Mouse (Mus musculus) fibroblast of lung, adult 2 months (primary cell): Measurements from ENCODE around the gene Bdh1.
"Not testable (repeated sequence)": the region's sequence is repeated elsewhere in the genome, so short reads cannot be mapped to it uniquely, and the experiment has no call there.

Experiments
- DNase-seq: peaks from one replicate; pipeline ENCODE4 v3.0.0-alpha.2; 2011; ENCODE audit warnings: low read depth

The Bdh1 gene

DNA sequence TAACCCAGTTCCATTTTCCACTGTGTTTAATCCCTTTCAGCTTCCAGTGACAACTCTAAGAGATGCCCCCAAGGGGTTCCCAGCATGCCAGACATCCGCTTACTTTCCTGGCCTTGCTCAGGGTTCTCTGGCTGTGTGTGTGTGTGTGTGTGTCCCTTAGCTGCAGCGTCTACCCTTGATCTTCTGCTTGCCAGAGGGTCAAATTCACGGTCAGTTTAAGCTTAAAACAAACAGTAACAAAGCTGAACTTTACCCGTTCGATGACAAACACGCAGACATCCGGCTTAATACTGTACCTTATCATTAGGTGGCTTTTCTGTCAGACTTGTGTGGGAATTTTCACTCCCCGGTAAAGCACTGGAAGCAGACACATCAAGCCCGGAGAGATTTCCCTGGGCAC is at the start of gene Bdh1:
TSS of gene Bdh1 (plus strand) at position 281 of the 400 bp plus-strand sequence.
- DNase-seq, result no peak

DNA sequence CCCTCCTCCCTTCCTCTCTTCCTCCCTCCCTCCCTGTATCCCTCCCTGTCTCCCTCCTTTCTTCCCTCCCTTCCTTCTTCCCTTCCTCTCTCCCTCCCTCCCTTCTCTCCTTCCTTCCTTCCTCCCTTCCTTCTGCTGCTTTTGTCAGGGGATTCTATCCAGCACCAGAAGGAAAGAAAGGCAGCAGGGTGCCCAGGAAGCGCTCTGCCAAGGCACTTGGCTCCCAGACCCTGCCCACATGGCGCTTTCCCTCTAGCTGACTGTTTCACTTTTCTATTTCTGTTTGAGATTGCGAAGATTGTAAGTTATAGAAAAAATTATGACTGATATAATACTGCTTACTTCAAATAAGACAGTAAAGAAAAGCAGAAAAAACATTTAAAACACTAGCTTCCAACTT is 49.8 kb upstream of the Bdh1 start:
- not testable (repeated sequence) for DNase-seq

DNA sequence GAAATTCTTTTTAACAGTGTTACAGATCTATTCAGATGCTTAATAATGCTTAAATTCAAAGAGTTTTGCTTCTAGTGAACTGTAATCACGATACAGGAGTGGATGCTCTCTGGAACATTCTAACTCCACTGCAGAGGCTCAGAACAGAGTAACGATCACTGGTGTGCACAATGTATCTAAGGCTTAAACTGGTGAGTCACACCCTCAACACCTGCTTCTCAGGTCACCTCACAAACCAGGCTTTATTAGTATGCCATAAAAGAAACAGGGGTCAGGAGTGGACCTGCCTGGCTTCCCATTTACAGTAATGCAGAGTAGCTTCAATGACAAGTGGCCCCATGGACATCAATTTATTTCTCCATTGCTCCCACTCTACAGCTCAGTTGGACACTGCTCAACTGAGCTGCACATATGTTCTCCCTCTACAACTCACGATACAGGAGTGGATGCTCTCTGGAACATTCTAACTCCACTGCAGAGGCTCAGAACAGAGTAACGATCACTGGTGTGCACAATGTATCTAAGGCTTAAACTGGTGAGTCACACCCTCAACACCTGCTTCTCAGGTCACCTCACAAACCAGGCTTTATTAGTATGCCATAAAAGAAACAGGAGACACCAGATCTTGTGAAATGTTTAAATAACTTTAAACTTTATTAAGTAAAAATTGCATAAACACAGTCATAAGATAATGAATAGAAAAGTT is 46.0 kb upstream of the Bdh1 start:
- DNase-seq, result not testable (repeated sequence)

DNA sequence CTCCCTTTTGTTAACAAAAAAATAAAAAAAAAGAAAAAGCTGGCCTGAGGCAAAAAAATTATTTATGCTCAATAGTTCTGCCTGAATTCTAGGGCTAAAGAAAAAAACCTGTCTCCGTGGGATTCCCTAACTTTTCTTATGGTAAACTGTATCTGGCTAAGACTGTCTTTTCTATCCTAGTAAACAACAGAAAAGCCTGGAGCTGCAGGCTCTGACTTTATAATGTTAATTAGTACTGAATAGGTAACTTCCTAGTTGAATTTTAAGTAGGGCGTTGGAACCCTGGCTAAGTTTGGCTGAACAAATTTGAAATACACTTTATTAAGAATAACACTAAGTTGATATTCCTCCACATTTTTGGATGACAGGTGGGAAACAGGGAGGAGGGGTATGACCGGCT is 33.8 kb upstream of the Bdh1 start:
- not testable (repeated sequence) for DNase-seq

DNA sequence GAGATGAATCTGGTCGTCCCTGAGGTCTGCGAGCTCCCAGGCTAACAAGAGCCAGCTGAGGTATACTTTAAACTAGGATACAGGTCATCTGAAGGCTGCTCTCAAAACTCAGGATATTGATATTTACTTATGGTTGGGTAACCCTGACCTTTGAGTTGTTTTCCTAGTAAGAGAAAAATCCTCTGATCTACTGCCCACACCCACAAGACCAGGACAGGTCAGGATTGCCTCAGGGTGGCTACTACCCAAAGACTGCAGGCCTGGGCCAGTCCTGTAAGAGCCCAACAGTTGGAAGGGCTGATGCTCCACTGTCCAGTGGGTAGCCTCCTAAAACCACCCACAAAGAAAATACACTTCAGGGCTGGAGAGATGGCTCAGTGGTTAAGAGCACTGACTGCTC is 22.8 kb upstream of the Bdh1 start:
- no peak for DNase-seq

DNA sequence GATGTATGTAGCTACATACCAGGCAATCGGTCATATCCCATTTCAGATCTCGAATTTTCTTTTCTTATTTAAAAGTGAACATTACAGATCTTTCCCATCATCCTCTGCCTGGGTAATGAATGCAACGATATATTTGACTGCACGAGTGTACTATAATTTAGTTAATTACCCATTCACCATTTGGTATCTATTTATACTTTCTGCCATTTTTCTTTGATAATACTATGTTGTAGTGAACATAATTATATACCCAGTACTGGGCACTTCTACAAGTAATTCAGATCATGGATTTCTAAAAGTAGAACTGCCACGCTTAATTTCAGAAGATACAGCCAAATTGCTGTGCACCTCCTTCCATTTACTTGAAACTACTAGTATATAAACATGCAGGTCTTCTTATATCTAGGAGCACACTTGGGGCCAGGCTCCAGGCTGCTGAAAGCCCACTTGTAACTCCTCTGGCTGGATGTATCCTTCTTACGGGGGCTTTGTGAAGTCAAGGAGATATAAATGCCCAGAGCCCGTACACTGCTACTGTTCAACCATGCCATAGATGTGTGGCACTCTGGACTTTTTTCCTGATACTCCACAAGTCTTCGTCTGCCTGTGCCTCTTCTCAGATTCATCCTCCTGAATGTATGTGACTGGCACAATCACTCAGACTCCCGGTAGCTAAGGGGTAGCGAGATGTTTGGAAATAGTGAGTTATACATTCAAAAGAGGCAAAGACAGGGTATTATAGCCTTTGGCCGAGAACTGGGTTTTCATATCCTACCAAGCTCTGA is 21.0 kb upstream of the Bdh1 start:
- no peak for DNase-seq

DNA sequence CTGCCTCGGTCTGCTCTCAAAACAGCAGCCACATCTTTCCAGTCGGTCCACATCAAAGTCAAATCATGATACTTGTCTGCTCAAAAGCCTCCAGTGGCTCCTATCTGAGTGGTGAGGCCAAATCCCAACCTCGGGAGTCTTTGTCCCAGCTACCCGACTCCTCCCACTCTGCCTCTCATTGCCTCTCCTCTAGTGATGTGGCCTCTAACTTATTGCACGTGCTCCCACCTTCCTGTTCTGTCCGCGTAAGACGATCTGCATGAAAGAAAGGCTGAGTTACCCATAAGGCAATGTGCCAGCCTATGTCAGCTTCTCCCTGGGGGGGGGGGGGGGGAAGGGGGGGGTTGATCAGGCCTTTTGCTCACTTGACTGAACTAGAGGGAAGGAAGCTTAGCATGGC is 20.0 kb upstream of the Bdh1 start:
- DNase-seq, result no peak

DNA sequence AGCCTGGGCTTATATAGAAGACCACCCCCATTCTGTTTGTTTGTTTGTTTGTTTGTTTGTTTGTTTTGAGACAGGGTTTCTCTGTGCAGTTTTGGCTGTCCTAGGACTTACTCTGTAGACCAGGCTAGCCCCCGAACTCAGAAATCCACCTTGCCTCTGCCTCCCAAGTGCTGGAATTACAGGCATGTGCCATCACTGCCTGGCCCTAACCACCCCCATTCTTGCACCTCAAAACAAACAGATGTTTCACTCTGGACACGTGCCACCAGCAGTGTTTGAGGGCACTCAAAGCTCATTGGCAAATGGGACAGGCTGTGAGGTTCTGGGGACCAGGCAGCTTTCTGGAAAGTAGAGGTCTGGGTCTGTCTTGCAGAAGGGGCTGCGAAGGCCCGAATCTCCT is 18.1 kb upstream of the Bdh1 start:
- no peak for DNase-seq

DNA sequence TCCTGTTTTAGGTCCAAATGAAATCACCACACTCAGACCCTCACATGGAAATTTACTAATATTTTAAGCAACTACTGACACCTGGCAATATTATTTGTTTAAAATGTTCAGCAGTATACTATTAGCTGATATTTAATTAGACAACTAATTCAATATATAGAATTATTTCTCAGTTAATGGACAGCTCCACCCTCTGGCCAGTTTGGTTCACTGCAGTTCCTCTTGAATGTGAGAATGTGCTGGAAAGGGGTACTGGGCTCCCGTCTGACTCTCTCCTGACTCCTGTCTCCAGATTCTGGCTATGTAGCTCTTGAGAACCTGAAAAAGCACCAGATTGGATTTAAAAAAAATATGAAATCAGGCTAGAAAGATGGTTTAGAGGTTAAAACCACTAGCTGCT is 17.0 kb upstream of the Bdh1 start:
- DNase-seq, result no peak

DNA sequence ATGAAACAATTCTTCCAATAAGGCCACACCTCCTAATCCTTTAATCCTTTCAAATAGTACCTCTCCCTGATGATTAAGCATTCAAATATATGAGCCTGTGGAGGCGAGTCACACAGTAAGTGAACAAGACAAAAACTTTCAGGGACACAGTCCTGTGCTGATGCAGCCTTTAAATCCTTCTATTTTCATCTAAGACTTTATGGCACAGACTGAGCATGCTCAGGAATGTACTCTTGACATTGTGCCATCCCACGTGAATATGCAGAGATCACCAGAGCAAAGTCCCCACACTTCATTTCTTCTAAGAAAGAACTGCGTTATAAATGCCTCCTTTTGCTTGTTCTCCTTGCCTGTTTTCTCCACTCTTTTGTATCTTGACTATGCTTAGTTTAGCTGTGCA is 14.2 kb upstream of the Bdh1 start:
- no peak for DNase-seq

DNA sequence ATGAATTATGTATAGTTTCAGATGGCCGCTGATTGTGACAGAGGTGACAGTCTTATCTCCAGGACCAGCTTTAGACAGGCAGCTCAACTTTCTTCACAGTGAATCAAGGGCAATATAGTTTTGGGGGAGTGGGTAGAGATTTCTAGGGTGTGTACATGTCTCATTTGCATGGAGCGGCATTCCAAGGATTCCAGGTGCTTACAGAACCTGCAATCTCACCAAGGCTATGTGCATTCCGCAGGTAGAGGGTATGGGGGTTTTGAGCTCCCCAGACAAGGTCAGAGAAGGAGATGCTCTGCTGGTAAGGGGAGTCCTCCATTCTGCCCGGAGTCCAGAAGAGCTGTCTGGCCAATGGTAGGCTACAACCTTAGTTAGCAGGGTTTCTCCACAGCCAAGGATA is 11.1 kb upstream of the Bdh1 start:
- DNase-seq, result no peak

DNA sequence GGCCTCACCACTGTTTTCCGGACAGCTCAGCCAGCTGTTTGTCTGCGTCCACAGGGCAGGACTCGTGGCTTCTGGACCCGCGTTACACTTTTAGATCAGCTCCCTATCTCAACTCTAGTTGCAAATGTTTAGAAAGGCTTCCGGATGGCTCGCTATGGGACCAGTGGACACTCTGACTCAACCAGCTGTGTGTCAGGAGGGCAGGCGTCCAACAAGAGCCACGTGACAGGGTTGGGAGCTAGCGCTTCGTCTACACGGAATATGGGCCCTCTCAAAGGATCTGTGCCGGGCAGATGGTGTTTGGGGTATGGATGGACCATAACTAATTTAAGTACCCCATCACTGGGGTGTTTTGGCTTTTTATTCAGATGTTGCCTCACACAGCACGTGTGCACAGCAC is 9.8 kb upstream of the Bdh1 start:
- DNase-seq, result no peak

DNA sequence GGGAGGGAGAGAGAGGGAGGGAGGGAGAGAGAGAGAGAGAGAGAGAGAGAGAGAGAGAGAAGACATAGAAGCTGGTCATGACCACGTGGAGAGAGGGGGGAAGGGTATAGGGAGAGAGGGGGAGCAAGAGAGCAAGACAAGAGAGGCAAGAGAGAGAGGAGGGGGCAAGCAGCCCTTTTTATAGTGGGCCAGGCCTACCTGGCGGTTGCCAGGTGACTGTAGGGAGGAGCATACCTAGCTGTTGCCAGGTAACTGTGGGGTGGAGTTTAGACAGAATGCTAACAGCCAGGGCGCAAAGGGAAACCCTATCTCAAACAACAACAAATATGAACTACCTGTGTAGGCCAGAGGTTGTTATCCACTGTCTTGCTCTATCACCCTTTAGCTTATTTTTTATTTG is 8.3 kb upstream of the Bdh1 start:
- DNase-seq, result no peak

DNA sequence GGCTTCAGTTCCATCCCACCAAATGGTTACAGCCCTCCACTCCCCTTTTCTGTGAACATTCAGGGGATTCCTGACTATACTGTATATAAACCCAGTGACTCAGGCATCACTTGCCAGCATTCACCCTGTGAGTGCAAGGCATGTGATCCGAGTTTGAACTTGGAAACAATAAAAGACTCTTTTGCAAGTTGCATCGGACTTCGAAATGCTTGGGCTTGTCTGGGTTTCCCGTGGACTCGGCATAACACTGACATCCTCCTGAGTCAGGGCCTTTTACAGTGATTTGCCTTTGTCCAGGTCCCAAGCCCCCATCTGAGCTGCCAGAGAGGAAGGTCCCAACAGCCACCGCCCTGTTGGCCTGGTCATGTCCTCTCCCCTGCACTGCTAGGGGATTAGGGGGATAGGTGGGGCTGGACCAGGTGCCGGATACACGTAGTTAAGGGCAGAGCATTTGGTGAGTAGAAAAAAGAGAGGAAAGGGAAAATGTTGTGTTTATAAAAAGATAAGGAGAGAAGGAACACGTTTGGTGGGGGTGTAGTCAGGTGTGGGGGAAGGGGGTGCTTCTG is 6.1 kb upstream of the Bdh1 start:
- DNase-seq, result no peak

DNA sequence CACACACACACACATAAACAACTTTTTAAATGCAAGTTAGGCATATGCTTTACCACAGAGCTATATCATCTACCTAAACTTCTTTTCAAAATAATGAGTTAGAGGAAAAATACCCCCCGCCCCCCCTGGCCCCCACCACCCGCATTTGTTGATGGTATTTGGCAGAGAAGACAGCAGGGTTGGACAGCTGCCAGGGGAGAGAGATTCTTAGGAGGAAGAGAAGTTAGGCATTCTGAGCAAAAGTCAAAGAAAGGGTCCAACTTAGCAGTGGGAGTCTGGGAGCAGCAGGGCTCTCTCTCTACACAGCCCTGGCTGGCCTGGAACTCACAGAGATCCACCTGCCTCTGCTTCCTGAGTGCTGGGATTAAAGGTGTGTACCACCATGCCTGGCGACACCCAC is 3.4 kb upstream of the Bdh1 start:
- DNase-seq, result no peak

DNA sequence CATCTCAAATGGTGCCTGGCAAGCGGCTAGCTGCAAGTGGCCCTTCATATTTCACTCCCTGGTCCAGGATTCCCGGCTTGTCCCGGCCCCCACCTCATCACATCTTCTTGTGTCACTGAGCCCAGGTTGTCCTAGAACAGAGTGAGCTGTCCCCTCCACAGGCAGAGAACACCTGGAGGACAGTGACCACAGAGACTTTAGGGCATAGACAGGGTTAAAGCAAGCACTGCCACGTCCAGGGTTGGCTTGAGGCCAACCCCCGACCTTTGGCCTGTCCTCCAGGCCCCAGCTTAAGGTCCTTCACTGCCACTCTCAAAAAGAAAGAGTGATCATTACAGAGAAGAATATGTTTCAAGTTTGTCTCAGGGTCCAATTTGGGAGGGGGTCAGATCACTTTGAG is 2.6 kb upstream of the Bdh1 start:
- no peak for DNase-seq

DNA sequence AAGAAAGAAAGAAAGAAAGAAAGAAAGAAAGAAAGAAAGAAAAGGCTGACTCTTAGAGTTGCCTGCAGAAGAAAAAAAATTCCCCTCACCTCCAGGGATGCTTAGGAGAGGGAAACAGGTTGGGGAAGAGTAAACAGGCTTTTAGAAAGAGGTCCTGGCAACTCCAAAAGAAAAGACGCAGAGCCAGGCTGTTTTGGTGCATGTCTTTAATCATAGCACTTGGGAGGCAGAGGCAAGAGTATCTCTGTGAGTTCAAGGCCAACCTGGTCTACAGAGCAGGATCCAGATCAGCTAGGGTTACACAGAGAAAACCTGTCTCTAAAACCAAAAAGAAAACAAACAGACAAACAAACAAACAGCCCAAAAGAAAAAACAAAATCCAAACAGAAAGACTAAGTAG is 642 bp downstream of the Bdh1 start:
- no peak for DNase-seq

DNA sequence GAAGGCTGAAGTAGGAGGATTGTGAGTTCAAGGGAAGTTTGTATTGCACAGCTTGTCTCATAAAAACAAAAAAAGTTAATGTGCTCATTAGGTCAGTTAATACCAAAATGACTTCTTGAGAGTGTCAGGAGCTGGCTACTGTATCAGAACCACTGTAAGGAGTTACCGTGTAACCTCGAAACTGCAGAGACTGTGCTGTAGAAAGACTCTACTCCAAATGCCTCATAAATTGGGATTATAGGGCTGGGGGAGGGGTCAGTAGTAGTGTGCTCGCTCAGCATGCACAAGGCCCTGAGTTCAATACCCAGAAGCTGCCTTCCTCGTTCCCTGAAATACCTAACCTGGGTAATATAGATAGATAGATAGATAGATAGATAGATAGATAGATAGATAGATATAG is 1.3 kb downstream of the Bdh1 start:
- no peak for DNase-seq

DNA sequence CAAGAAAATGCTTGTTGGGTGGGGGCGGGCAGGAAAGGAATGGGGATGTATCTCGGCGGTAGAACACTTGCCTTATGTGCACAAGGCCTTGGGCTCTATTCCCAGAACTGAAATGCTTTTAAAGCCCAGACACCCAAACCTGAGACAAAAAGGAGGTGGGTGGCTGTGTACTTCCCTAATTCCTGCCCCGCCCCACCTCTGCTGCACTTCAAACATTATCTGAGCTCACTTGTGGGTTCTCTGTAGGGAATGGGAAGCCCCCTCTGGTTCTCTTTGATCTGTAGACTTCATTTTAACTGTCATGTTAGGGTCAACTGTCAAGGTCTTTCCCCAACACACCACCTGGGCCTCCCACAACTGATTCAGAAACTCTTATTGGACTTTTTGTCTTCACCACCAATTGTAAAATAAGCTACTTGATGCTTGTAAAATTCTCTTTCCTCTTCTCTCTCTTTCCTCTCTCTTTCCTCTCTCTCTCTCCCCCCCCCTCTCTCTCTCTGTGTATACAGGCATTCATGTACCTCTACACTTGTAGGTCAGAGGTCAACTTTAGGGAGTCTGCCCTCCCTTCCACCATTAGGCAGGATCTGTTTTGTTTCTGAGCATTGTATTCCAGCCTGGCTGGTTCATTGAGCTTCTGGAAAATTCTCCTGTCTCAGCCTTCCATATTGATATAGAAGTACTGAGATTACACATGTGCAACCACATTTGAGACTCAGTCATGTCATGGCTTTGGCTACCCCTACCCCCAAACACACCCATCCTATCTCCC is 2.5 kb downstream of the Bdh1 start:
- no peak for DNase-seq

DNA sequence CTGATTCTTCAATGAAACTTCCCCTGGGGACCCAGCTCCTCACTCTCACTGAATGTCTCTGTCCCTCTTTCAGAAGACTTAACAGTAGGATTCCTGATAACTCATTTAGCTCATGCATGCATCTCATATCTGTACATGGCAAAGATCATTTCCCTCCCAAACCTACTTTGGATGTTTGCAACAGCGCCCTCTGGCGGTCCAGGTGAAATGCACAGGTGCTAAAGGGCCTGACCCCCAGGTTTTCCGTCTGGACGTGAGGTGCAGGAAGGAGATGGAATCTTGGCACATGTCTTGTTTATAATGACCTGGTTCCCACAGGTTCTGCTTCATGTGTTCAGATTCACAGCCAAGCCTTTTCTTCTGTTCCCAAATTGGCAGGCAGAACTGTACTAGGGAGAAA is 3.4 kb downstream of the Bdh1 start:
- no peak for DNase-seq

DNA sequence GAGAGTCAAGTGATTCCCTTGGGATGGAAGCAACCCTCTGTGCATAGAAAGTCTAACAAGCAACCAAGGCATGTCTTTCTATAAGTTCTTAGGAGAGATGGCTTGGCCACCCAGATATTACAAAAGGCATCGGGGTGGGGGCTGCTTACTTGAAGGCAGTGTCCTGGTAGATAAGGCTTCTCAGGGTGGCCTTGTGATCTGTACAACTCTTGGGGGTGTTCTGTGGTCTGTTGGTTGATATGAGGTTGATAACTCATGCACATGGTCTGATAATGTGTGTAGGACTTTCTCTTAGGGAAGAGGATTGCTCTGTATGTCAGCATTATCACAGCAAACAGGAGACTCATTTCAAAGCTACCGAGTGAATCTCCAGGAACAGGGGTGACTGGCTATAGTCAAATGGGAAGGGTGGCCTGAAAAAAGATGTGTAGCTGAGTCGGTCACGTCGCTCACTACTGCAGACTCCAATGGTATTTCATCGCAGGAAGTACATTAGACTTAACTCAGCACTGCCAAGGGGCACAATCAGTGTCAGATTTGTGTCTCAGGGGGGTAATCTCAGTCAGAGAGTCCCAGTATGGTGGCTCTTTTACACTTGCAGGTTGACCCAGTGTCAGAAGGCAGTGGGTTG is 4.5 kb downstream of the Bdh1 start:
- no peak for DNase-seq

DNA sequence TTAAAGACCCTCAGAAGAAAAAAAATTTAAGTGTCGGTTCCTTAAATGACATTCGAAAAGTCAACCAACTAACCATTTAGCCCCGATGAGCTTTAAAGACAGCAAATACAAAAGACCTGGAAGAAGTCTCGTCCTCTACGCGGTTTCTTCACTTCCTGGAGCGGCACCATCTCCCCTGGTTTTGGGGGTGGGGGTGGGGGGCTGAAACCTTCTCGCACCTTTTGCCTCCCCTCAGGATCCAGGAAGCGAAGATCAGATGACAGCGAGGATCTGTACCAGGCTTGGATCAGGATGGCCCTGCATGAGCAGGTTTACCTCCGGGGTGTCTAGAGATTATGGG is 6.2 kb downstream of the Bdh1 start:
- no peak for DNase-seq
